Mouse (Mus musculus) bone marrow, adult 2 months (tissue): Measurements from ENCODE around the gene Slc35b1.

Experiments used
- CTCF ChIP-seq: fragments of 200-500 bp; IDR thresholded peaks from 2 replicates; pipeline ENCODE4 v1.5.1; 2011; ENCODE audit warnings: low read length, control low read depth; ENCODE audit not compliant: control insufficient read depth, insufficient read depth
- POLR2A ChIP-seq: fragments of 200-500 bp; IDR thresholded peaks from 2 replicates; pipeline ENCODE4 v1.6.1; 2011; ENCODE audit warnings: low read depth, mild to moderate bottlenecking, control low read depth, low read length, borderline replicate concordance; ENCODE audit not compliant: control insufficient read depth

- TF ChIP-seq CTCF = 0 out of 2 replicates have a peak, but pooled peaks have one; percentile 11
- TF ChIP-seq POLR2A = peak; percentile 46; the same call in 1 of the 2 replicates
Measured at GRCm38 (mm10) chr11:95414536-95415161, 30.2 kb downstream of the Slc35b1 start.
